Mouse (Mus musculus) CD8-positive naive resting alpha-beta T cell, adult 2 months (primary cell): ENCODE results near the gene Dus2.

Experiments
- DNase-seq, 2 experiments: peaks; one replicate each; pipeline ENCODE4 v3.0.0; 2022; ENCODE audit warnings: low read depth in 2 of 2, low spot score in 2 of 2

Gene Dus2

GRCm38 (mm10) chr8:106075161-106075862 is 84.2 kb downstream of the Dus2 start:
- no peak for DNase-seq

GRCm38 (mm10) chr8:106075863-106076174 is 84.7 kb downstream of the Dus2 start:
- DNase-seq, result no peak

- DNase-seq, result peak; percentile 17 to 58
Observed at GRCm38 (mm10) chr8:106076612-106077011, 85.5 kb downstream of the Dus2 start.

GRCm38 (mm10) chr8:106077452-106078067 is 86.4 kb downstream of the Dus2 start:
- no peak for DNase-seq

- DNase-seq, result no peak
Observed at GRCm38 (mm10) chr8:106102321-106102720, 111.2 kb downstream of the Dus2 start.
